Mouse (Mus musculus): Measurements from ENCODE around the gene Slc27a2. TPM values are rescaled to one million over a fixed set of nuclear protein-coding genes. Genes with fewer than 3 reads are reported as not detected.

Gene Slc27a2
- total and polyA plus RNA-seq, 3 experiments, result not detected

- peaks cover 2 to 5% of the 10 kb centered on the region in 2 experiments for H3K4me1 ChIP-seq (ENCODE audit: control insufficient read depth in 1 of 2, insufficient read depth in 2 of 2, low read length in 2 of 2)
- no peak for TF ChIP-seq MAX (IDR thresholded peaks at IDR 0.05; ENCODE audit: low read length)
- TF ChIP-seq GABPA (IDR thresholded peaks at IDR 0.05; ENCODE audit: low read depth, low read length), result no peak
- DNase-seq (ENCODE audit: low read depth, low spot score), result no peak
- H3K27me3 ChIP-seq (ENCODE audit: control insufficient read depth in 1 of 2, insufficient read depth in 2 of 2, low read length in 2 of 2), result no peaks in the 10 kb centered on the region
- H3K4me3 ChIP-seq (ENCODE audit: control insufficient read depth in 1 of 2, insufficient read depth in 1 of 2, low read depth in 2 of 2, low read length in 2 of 2), result no peak overlapping the region
- no peak overlapping the region for H3K9ac ChIP-seq (ENCODE audit: control insufficient read depth, low read depth, low read length, poor library complexity, severe bottlenecking)
- no peak overlapping the region for H3K27ac ChIP-seq (ENCODE audit: control insufficient read depth, low read depth, low read length)
- peaks cover 0 to 2% of the 10 kb centered on the region in 2 experiments; a peak in 1 of 4 replicates for H3K36me3 ChIP-seq (ENCODE audit: control insufficient read depth in 1 of 2, insufficient read depth in 2 of 2, low read length in 2 of 2)
- no peaks in the 10 kb centered on the region for H3K79me2 ChIP-seq (ENCODE audit: control insufficient read depth, insufficient read depth, low read length, poor library complexity)
- H3K9me3 ChIP-seq (replicated peaks; ENCODE audit: insufficient read depth, low read length), result no peaks in the 10 kb centered on the region
These were observed 37.0 kb upstream of the Slc27a2 start for GRCm38 (mm10) chr2:126515069-126515826.

DNA sequence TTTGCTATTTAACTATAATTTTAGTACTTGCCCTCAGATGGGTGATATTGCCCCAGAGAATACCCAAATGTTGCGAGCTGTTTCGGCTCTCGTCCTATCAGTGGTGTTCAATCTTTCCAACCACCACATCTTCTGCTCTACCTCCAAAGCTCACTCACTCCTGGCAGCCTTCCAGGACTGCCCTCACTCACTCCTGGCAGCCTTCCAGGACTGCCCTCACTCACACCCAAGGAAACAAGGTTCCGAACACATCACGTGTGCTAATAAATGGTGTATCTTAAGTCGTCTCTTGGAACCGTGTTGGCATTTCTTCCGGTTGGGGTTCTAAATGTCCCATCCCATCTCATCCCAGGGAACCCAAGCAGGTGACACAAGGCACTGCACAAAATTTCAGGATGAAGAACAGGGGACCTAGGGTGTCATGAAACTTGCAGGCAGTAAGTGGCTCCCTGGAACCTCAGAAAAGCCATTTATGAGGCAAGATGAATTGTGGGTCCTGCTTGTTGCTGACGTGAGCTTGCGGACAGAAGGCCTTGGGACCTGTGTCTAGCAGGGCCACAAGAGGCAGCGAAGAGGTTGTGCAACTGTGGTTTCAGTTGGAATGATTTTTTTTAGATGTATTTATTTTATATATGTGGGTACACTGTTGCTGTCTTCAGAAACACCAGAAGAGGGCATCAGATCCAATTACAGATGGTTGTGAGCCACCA, 32.2 kb upstream of the Slc27a2 start:
- Histone ChIP-seq H3K36me3 (ENCODE audit: control insufficient read depth in 1 of 2, insufficient read depth in 2 of 2, low read length in 2 of 2) (peaks cover 0 to 4% of the 10 kb centered on the region in 2 experiments; a peak in 2 of 4 replicates), H3K9me3 (replicated peaks; ENCODE audit: insufficient read depth, low read length) (no peaks in the 10 kb centered on the region), H3K4me3 (ENCODE audit: control insufficient read depth in 1 of 2, insufficient read depth in 1 of 2, low read depth in 2 of 2, low read length in 2 of 2) (peak overlapping the region in 1 of 2 experiments; percentile 17; a peak in 1 of 4 replicates), H3K9ac (ENCODE audit: control insufficient read depth, low read depth, low read length, poor library complexity, severe bottlenecking) (no peak overlapping the region), H3K4me1 (ENCODE audit: control insufficient read depth in 1 of 2, insufficient read depth in 2 of 2, low read length in 2 of 2) (peaks cover 2 to 13% of the 10 kb centered on the region in 2 experiments), H3K27me3 (ENCODE audit: control insufficient read depth in 1 of 2, insufficient read depth in 2 of 2, low read length in 2 of 2) (no peaks in the 10 kb centered on the region), H3K27ac (ENCODE audit: control insufficient read depth, low read depth, low read length) (no peak overlapping the region), H3K79me2 (ENCODE audit: control insufficient read depth, insufficient read depth, low read length, poor library complexity) (no peaks in the 10 kb centered on the region)
- no peak for TF ChIP-seq TBP (IDR thresholded peaks at IDR 0.05; ENCODE audit: low read depth, low read length)
- TF ChIP-seq TAL1 (IDR thresholded peaks at IDR 0.05; ENCODE audit: low read length), result no peak
- TF ChIP-seq USF1 (IDR thresholded peaks at IDR 0.05; ENCODE audit: low read depth, low read length), result peak; percentile 56; the same call in 1 of the 2 replicates
- peak in 1 of 2 experiments; percentile 35; a peak in 1 of 4 replicates for TF ChIP-seq EP300 (IDR thresholded peaks at IDR 0.05; ENCODE audit: low read depth in 1 of 2, low read length in 2 of 2)
- TF ChIP-seq BHLHE40 (IDR thresholded peaks at IDR 0.05; ENCODE audit: borderline replicate concordance, low read depth, low read length), result no peak
- no peak for TF ChIP-seq MAX (IDR thresholded peaks at IDR 0.05; ENCODE audit: low read length)
- peak; percentile 54; the same call in 1 of the 2 replicates for TF ChIP-seq ETS1 (IDR thresholded peaks at IDR 0.05; ENCODE audit: low read depth, low read length)
- TF ChIP-seq GATA1 (IDR thresholded peaks at IDR 0.05; ENCODE audit: low read depth, low read length), result 0 out of 2 replicates have a peak, but pooled peaks have one; percentile 17
- TF ChIP-seq ZNF384 (IDR thresholded peaks at IDR 0.05; ENCODE audit: low read depth, low read length), result no peak
- TF ChIP-seq NRF1 (IDR thresholded peaks at IDR 0.05; ENCODE audit: insufficient read depth, low read depth, low read length, poor library complexity, severe bottlenecking), result no peak
- TF ChIP-seq POLR2AphosphoS5 (IDR thresholded peaks at IDR 0.05; ENCODE audit: borderline replicate concordance, low read depth, low read length), result no peak
- no peak for TF ChIP-seq MEF2A (IDR thresholded peaks at IDR 0.05; ENCODE audit: extremely low read depth, insufficient replicate concordance, low read depth, low read length, poor library complexity, severe bottlenecking)
- TF ChIP-seq MXI1 (IDR thresholded peaks at IDR 0.05; ENCODE audit: low read depth, low read length), result no peak
- TF ChIP-seq CTCF (IDR thresholded peaks at IDR 0.05 in 2 of 3, conservative IDR thresholded peaks at IDR 0.05 in 1 of 3; ENCODE audit: control insufficient read depth in 1 of 3, insufficient read depth in 1 of 3, low read depth in 2 of 3, low read length in 3 of 3, poor library complexity in 1 of 3, severe bottlenecking in 1 of 3), result no peak
- peak; percentile 17; the same call in 1 of the 2 replicates for TF ChIP-seq RCOR1 (IDR thresholded peaks at IDR 0.05; ENCODE audit: low read depth, low read length)
- no peak for TF ChIP-seq MAZ (IDR thresholded peaks at IDR 0.05; ENCODE audit: low read depth, low read length)
- TF ChIP-seq HCFC1 (IDR thresholded peaks at IDR 0.05; ENCODE audit: low read depth, low read length), result no peak
- no peak for TF ChIP-seq SIN3A (IDR thresholded peaks at IDR 0.05; ENCODE audit: low read length)
- TF ChIP-seq ZKSCAN1 (IDR thresholded peaks at IDR 0.05; ENCODE audit: low read depth, low read length), result no peak
- peak; percentile 64 for DNase-seq (ENCODE audit: low read depth, low spot score)
